Mouse (Mus musculus) retina, postnatal 1 day (tissue): ENCODE results near the gene Erp27.
"Not testable (repeated sequence)": the region's sequence is repeated elsewhere in the genome, so short reads cannot be mapped to it uniquely, and the experiment has no call there.

ENCODE experiments used
- DNase-seq: peaks from one replicate; pipeline ENCODE4 v3.0.0-alpha.2; 2012

The Erp27 gene

DNA sequence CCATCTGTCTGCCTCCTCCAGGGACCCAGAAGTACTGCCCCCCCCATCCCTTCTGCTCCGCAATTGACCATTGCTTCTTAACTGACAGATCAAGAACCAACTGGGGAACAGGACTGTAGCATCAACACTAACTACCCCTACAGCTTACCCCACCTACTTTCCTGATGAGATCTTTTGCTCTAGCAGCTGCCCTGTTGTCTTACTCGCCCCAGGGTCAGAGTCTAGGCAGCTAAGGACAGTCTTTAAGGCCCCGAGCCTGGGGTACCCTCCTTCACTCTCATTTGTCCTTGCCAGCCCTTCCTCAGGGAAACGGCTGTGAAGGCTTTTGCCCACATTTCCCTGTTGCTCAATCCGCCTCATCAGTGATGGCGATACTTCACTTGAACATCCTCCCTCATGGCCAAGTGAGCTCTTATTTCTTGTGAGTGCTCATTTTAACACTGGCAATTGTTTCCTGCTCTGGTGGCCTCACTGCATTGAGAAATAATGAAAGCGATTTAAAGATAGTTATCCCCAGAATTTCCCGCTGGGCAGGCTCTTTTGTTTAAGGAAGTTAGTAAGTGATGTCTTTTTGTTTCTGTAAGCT, 18.0 kb downstream of the Erp27 start:
- no peak for DNase-seq

DNA sequence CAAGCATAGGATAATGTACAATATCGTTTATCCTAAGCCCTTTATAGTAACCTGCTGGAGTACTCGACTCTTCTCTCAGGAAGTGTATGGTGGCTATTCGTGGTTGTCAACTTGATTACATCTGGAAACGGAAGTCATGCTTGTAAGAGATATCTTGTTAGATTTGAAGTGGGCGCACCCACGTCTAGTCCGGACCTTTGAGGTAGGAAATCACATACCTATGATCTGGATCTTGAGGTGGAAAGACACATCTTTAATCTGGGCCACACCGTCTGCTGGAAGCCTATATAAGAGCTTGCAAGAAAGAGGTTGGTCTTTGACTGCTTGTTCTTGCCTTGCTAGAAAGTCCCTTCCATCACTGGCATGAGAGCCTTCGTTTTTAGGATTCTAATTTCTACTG, 19.5 kb downstream of the Erp27 start:
- DNase-seq, result no peak

DNA sequence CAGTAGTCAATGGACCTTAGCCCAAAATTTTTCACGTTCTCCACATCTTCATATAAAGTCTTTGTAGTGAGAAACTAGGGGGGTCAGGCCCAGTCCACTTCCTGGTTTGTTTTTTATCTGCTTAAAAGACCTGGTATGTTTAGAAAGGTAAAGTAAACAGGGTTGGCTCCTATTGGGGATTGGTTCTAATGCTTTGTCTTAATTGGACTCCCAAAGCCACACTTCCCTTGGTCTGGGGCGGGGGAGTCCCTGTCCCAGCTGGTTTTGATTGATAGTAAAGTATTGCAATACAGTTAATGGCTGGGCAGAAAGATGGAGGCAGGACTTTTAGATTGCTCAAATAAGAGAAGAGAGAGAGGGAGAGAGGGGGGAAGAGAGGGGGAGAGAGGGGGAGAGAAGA, 21.0 kb downstream of the Erp27 start:
- DNase-seq, result no peak

DNA sequence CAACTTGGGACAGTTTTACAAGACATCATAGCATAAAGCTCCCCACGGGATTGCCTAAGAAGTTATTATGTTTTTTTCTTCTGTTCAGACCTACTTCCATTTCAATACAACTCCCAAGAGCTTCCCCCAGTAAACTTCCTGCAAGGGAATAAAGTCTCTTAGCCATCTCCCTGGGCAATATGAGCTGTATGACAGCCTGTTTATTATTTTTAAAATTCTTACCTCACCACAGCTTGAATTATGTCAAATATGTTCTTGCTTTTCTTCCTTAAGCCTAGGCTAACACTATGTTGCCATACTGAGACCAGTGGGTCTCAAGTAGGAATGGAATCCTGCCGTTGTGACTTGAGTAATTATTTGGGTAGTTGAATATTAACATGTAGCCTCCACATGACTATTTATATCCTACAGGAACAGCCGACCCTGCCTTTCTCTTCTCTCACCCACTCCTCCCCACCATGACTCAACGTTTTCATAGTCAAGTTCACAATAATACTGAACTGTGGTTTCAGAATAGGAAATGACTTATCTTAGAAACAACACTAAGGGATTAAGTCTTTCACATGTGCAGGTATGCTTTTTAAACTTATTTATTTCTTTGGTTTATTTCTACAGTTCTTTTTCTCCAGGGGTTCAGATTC, 21.5 kb downstream of the Erp27 start:
- DNase-seq, result no peak

DNA sequence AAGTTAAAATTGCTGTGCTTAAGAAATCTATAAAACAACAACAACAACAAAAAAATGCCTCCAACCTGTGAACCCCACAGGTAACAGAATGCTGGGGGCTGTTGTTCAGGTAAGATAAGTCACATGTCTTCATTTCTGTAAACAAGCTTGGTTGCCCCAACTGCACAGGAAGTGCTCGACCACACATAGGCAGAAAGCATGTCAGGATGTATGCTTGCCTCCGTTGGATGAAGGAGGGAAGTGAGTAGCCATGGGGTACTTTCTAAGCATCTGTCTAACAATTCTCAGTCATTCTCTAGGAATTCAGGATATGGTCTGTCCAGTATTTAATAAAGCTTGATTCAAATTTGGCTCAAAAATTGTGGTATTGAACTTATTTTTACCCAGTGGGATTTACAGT, 23.0 kb downstream of the Erp27 start:
- DNase-seq, result no peak

DNA sequence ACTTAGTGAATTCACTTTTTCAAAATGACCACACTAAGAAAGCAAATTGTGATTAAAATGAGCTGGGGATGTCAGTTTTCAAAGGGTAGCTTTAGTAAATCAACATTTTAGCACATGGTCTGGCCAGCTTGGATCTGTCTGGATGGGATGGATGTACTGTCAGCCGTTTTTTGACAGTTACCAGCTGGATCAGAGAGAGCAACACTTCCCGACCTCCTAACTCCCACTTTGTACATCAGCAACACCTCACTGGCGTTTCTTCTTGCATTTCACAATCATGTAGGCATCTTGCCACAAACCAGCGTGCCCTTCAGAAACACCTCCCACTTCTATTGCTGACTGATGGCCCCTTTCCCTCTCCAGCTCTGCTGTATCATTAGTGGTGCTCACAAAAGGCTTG, 23.8 kb downstream of the Erp27 start:
- no peak for DNase-seq

DNA sequence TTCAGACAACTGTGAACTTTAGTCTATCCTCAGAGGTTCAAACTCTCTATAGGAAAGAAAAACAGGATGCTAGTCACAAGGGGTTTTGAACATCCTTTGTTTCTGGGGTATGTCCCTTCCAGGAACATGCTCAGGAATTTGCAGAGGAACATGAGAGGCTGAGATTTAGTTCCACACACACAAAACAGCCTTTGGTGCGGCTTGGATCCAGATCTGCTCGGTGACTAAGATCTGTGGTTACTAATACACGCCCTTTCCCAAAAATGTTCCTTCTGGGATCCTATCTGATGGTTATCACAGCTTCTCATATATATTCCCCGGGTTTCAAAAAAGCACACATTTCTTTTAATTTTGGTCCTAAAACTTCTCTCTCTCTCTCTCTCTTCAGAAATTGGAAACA, 24.2 kb downstream of the Erp27 start:
- DNase-seq, result no peak

DNA sequence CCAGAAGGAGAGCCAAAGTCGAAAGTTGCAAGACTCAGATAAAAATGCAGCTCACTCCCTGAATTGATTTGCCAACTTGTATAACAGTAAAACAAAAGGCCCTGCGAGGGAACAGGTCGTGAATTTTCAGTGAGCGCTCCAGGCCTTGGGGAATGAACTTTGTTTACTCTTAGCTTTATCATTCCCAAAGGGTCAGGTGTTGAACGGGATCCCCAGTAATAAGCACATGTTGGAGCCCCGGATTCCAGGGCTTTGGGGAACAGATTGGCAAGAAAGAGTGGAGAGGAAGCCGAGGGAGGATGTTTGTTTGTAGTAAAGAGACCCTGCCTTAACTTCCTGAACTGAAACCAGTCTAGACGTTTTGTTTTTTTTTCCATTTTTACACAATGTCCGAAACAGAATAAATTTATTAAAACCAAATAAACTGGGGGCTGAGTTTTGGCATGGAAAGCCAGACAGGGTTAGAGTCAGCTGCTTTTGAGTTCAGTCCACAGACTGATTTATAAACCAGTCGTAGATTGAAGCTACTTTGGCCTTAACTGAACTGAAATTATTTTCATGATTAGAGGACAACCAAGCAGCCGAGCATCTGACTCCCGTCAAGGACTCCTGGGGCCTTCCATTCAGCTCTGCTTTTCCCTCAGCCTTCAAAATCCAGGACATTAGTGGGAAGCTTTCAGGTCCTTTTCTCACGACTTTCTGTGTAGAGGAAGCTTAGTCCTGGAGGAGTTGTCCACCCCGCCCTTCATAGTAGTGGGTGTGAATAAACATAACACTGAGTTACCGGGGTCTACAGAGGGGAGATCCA, 27.2 kb downstream of the Erp27 start:
- DNase-seq, result no peak

DNA sequence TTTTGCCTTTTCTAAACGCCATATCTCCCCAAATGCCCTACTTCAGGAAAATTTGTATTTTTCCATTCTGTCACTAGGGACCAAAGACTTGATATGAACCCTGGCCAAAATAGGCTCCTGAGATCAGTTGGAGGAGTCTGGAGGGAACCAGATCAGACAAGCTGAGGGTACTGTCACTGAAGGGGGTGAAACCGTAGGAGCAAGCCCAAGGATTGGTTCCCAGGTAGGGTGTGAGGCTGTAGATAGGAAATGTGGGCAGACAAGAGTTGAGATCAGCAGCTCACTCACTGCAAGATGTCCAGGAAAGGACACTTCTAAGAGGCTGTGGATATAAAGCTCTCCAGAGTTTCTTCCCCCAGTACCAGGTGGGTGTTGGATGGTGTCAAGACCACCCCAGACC, 30.0 kb downstream of the Erp27 start:
- DNase-seq, result no peak

DNA sequence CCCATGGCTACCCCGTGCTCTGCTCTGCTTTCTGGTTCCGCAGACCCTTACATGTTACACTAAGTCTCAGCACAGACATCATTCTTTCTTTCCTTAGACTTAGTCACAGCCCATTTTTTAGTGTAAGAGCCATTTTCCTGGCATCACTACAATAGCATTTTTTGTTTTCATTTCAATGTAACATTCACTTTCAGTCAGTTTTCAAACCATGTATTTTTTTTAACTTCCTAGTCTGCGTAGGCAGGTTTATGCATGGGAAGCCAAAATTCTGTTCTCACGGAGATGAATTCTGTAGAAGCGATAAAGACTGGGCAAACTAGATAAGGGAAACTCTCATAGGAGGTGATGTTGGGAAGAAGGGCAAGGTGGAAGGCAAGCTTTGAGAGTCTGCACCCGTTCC, 32.4 kb downstream of the Erp27 start:
- no peak for DNase-seq

DNA sequence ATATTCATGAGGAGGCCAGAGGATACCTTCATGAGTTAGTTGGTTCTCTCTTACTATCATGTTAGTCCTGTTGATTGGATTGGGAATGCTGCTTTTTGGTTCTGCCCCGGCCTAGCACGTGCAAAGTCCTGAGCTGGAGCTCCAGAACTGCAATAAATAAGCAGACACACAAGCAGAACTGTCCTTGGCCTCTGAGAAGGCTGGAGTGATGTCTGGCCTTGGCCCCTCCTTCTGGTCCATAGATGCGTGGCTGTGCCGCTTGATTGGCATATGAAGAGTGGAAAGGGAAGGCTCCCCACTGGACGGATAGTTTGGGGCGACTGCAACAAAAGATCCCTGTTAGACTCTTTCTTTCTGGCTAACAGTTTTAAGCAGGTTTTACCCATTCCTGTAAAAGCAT, 32.9 kb downstream of the Erp27 start:
- no peak for DNase-seq

DNA sequence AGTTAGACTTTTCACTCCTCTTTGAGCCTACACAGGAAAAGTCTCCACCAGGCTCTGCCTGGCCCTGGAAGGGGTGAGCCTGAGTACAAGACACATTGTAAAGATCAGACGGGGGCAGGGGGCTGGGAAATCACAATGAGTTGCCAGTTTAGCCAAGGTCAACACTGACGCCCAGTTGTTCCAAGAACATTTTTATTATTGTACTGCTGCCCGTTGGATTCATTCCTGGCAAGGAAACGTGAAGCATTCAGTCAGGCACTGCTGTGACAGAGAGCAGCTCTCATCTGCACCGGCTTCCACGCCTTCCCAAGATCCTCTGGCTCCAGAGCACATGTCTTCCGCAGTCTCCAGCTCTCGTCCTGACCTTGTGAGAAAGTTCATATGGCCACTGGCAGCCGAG, 34.1 kb downstream of the Erp27 start:
- no peak for DNase-seq

DNA sequence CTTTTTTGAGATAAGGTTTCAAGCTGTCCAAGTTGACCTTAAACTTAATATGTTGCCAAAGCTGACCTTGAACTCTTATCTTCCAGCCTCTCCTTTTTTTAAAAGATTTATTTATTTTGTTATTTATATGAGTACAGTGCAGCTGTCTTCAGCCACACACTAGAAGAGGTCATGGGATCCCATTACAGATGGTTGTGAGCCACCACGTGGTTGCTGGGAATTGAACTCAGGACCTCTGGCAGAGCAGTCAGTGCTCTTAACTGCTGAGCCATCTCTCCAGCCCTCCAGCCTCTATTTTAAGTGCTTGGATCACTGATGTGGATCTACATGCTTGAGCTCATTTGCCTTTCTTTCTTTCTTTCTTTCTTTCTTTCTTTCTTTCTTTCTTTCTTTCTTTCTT, 37.2 kb downstream of the Erp27 start:
- DNase-seq, result not testable (repeated sequence)

DNA sequence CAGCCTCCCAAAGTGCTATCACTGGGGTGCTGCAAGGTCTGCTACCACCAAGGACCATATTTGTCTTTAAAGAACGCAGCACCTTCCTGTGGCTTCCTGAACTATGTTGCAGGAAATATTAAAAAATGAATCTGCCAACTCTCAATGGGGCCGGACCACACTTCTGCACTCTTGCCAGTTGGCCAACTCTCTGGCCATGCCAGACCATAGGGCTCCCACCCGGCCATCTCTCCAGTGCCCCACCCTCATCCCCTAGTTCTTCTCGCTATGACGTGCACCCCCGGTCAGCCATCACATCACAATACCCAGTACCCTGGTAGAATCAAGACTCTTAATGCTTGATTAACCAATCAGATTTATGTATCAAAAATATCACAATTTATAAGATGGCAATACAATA, 38.0 kb downstream of the Erp27 start:
- no peak for DNase-seq

DNA sequence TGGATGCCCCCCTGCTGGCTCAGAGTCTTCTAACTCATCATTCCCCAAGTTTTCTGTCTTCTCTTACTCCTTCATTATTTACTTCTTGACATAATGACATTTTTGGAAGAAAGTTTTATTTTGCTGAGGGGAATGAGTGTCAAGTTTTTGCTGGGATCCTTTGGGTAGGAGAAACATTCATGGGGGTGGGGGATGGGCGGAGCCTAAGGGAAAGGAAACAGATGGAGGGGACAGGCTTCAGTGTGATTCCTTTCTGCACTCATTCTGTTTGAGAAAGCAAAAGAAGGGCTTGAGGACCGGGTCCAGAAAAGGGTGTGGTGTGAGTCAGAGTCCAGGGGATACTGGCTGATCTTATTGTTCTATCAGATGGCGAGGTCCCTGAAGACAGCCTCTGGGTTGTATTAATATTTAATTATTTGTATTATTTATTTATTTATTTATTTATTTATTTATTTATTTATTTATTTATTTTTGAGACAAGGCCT, 38.5 kb downstream of the Erp27 start:
- DNase-seq, result no peak

DNA sequence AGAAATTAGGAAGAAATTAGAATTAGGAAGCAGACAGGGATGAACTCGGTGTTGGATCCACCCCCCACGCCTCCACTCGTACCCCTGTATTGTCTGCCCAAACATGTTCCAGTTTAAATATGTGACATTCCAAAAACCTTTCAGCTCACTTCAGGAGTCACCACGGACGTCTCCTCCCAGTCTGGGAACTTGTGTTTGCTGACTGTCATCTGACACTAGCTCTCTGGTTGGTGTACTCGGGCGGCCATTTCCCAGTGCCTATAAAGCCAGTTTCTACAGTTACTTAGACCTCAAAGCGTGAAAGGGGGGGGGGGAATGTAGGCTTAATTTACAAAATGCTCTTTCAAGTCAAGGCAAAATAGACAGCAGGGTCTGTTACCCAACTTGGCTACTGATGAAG, 40.3 kb downstream of the Erp27 start:
- no peak for DNase-seq

DNA sequence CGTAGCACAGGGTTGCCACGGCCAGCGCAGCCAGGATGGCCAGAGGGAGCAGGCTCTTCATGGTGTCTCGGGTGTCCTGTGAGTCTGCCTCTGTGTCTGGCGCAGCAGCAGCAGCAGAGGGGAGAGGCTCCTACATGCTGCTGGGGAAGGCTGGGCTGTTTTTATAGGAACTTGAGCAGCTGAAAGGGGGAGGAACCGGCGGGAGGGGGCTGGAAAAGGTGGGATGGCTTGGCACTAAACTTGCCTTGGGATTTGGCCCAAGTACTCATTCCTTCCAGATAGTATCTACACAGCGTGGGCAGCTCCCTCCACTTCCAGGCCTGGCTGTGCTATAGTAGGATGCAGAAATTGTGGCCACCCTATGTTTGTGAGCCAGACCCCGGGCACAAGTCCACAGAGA, 46.3 kb downstream of the Erp27 start, which contains the start of gene Mgp:
Gene Mgp (minus strand): TSS at position 154 of the 400 bp plus-strand sequence.
- DNase-seq, result no peak

DNA sequence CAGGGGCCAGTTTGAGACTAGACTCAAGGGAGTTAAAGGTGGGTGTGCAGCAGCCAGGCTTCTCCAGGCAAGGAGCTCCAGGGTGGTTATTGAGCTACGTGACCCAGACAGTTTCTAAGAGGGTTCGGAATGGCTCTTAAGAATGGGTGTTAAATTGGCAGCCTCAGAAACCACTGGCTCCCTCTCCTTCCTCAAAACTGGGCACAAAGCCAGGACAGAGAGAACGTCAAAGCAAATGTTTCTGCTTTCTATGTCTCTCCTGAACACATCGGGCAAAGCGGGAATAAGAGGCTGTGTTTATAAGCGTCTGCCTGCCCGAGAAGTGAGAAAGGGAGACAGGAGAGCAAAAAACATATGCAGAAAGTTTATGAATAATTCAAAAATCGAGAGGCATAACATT, 47.4 kb downstream of the Erp27 start:
- no peak for DNase-seq

DNA sequence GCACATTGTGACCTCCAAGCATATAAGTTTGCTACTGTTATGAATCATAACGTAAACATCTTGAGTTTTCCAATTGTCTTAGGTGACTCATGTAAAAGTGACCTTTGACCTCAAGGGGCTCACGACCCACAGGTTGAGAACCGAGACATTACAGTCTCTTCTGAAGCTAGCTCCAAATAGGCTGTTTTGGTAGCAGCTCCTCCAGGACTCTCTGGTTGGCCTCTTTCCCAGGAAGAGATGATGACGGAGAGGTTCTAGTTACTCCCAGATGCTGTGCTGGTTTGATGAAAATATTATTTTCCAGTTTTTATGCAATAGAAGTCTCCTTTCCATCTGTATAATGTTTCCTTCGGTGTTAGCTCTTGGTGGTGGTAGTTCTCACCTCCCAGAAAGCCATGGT, 53.1 kb downstream of the Erp27 start:
- no peak for DNase-seq

DNA sequence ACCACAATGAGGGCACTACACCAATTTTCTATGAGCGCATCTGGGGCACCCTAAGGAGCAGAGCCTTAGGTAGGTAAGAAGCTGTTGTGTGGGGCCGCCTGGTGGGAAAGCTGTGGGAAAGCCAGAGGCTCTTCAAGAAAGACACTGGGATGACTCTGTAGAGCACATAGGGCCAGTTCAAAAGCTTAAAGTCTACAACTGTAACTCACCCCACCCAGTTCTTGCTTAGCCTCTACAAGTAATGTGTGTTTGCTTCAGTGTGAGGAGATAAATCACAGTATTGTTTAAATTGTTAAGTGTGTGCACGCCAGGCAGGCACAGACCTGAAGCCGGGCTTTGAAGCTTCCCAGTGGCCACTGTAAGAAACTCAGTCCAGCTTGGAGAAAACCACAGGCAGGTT, 55.8 kb downstream of the Erp27 start:
- no peak for DNase-seq

DNA sequence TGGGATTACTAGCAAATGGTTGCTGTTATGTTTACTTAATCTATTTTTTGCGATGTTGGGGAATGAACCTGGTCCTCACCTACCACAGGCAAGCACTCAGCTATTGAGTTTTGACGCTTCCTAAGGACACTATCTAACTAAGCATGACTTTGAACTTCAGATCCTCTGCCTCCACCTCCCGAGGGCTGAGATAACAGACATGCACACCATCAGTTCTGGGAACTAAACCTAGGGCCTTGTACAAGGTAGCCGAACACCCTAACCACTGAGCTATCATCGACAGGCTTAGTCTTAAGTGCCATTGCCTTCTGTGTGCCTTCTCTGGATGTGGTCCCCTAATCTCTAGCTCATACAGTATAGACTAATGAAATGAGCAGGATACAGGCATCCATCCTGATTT, 56.6 kb downstream of the Erp27 start:
- DNase-seq, result no peak

DNA sequence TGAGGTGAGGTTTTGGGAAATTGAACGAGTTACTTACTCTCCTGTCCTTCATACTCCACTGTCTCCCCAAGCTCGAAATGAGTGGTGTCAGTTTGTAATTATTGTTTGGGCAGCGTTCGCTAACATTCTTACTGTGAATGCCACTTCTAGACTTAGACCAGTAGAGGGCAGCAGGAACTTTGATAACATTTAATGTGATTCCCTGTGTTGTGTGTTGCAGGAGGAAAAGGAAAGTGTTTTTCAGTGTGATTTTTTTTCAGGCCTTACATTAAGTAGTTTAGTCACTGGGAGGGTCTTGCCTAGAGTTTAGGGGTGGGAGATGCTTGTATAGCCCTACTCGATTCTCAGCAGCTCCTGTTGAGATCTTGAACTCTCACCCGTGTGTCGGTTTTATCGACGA, 61.0 kb downstream of the Erp27 start:
- DNase-seq, result peak; percentile 71

DNA sequence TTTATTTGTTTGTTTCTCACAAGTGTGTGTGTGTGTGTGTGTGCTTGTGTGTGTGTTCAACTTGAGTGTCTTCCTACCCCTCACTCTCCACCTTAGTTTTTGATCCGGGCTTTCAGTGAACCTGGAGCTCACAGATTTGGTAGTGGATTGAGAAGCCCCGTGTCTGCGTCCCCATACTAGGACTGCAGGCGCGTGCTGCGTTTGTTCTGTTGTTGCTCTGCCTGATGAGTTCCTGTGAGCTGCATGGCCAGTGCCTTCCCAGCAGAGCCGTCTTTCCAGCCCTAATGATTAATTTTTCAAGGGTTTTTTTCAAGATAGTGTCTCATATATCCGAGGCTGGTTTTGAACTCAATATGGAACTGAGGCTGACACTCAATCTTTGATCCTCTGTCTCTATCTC, 63.6 kb downstream of the Erp27 start:
- no peak for DNase-seq

DNA sequence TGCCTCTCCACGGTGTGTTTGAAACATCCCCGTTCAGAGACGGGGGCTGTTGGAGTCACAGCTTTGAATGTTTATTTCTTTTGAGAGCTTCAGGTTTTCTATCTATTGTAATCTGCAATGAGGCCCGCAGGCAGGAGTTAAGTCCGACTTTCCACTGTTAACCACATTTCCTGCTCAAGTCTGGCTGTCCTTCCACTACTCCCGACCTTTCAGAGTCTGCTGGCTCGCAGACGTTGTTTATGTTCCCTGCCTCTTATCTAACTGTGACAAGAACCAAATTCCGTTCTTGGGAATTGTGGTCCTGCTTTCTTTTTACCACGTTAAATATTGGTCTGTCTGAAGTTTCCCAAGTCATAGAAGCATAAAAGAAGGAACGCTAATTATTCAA, 64.1 kb downstream of the Erp27 start:
- DNase-seq, result no peak
